Mouse (Mus musculus) kidney, embryonic 14.5 days (tissue): ENCODE data around the gene Ccm2. TPM values are rescaled to one million over a fixed set of nuclear protein-coding genes. Genes with fewer than 3 reads are reported as not detected.

Experiments
- ATAC-seq: fragments of 200-750 bp; cut with Nextera tagmentation; 2 replicates; pipeline ENCODE4 v1.8.0; 2017; ENCODE audit warnings: moderate number of reproducible peaks, mild to moderate bottlenecking, moderate TSS enrichment, moderate library complexity; ENCODE audit not compliant: low FRiP score, low TSS enrichment
- H3K27ac ChIP-seq: fragments of 300-500 bp; sonication (generic); 2 replicates; pipeline ENCODE4 v1.5.1; 2014; ENCODE audit warnings: low read depth, mild to moderate bottlenecking, low read length, moderate library complexity, mixed read lengths
- H3K27me3 ChIP-seq: fragments of 300-500 bp; sonication (generic); 2 replicates; pipeline ENCODE4 v1.6.1; 2014; ENCODE audit warnings: mild to moderate bottlenecking, low read length; ENCODE audit not compliant: control insufficient read depth, insufficient read depth
- H3K36me3 ChIP-seq: fragments of 300-500 bp; sonication (generic); 2 replicates; pipeline ENCODE4 v1.6.1; 2014; ENCODE audit warnings: low read length, mixed read lengths; ENCODE audit not compliant: control insufficient read depth, insufficient read depth
- H3K4me1 ChIP-seq: fragments of 300-500 bp; sonication (generic); 2 replicates; pipeline ENCODE4 v1.6.1; 2014; ENCODE audit warnings: low read length, mixed read lengths; ENCODE audit not compliant: control insufficient read depth, insufficient read depth
- H3K4me2 ChIP-seq: fragments of 300-500 bp; sonication (generic); replicated peaks from 2 replicates; pipeline ENCODE4 v1.6.1; 2014; ENCODE audit warnings: low read depth, mild to moderate bottlenecking, low read length
- H3K4me3 ChIP-seq: fragments of 300-500 bp; sonication (generic); 2 replicates; pipeline ENCODE4 v1.5.1; 2014; ENCODE audit warnings: mild to moderate bottlenecking, low read length
- H3K9ac ChIP-seq: fragments of 300-500 bp; sonication (generic); 2 replicates; pipeline ENCODE4 v1.6.1; 2014; ENCODE audit warnings: low read depth, mild to moderate bottlenecking, low read length, moderate library complexity
- H3K9me3 ChIP-seq: fragments of 300-500 bp; sonication (generic); 2 replicates; pipeline ENCODE4 v1.6.1; 2016; ENCODE audit warnings: low read length; ENCODE audit not compliant: control insufficient read depth
- WGBS: fragments of 180-500 bp; shearing (Covaris S2); extraction: QIAGEN DNeasy Blood & Tissue Kit; methylation state at CpG from one replicate; pipeline ENCODE4 v1.1.7; 2014; 5-methylcytosine and 5-hydroxymethylcytosine counted together
- polyA plus RNA-seq: library from polyadenylated mRNA; unstranded; fragments of >200 nt; fragmentation: Nextera tagmentation; extraction: Ambion mirVana; gene quantifications from 2 replicates; pipeline ENCODE4 v1.2.1, GENCODE M21; 2014

Ccm2 gene
- polyA plus RNA-seq, 1 experiment from 2014 or later: 94.4 TPM

DNA sequence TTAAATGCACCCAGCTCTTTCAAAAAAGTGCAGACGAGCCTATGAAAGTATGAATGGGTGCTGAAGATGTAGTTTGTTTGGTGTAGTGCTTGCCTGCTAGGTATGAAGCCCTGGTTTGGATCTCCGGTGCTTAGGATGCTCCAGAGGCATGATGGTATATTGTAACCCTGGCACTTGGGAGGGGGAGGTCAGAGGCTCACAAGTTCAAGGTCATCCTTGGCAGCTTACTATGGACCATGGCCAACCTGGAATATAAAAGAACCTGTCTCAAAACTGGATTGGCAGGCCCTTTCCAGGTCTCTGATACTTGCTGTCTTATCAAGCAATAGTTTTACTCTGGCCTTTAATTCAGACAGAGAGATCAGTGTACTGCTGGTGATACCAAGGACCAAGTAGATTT is 3.1 kb downstream of the Ccm2 start:
- no peak for ATAC-seq
- no peak overlapping the region for H3K9ac ChIP-seq

GRCm38 (mm10) chr11:6550201-6550600 is 3.5 kb downstream of the Ccm2 start:
- Histone ChIP-seq H3K27me3 (no peaks in the 10 kb centered on the region), H3K4me2 (no peak overlapping the region), H3K36me3 (peaks cover 3% of the 10 kb centered on the region; the same call in 1 of the 2 replicates), H3K9ac (no peak overlapping the region), H3K9me3 (no peaks in the 10 kb centered on the region), H3K4me1 (peaks cover 7% of the 10 kb centered on the region; the same call in 1 of the 2 replicates), H3K27ac (no peak overlapping the region), H3K4me3 (no peak overlapping the region)
- 94% methylated on average over 3 of the region's 3 CpGs for WGBS
- ATAC-seq: no peak

More for the DNA sequence above, 3.1 kb downstream of the Ccm2 start:
- peaks cover 3% of the 10 kb centered on the region; the same call in 1 of the 2 replicates for H3K36me3 ChIP-seq
- WGBS: 92% methylated on average over 2 of the region's 2 CpGs
- H3K27me3 ChIP-seq: no peaks in the 10 kb centered on the region
- no peak overlapping the region for H3K4me3 ChIP-seq
- no peak overlapping the region for H3K4me2 ChIP-seq
- peaks cover 7% of the 10 kb centered on the region; the same call in 1 of the 2 replicates for H3K4me1 ChIP-seq
- no peak overlapping the region for H3K27ac ChIP-seq
- no peaks in the 10 kb centered on the region for H3K9me3 ChIP-seq

DNA sequence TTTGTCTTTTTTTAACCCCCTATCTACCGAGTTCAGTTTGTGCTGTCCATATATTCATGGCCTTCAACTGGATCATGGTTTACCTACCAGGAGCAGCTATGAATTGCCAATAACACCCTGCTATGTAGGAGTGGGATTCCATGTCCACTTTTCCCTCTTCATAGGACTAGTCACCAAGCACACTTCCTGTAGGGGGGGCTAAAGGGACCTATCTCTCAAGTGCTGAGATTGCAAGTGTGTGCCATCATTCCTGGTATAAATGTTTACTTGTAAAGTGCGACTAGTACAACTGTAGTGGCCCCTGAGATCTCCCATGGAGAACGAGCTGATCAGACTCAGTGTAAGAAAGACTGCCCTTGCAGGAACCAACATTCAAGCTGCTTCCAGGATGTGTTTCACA is 11.5 kb downstream of the Ccm2 start:
- H3K27ac ChIP-seq: no peak overlapping the region
- H3K9ac ChIP-seq: no peak overlapping the region
- H3K36me3 ChIP-seq: peaks cover 6% of the 10 kb centered on the region; the same call in 1 of the 2 replicates
- H3K9me3 ChIP-seq: no peaks in the 10 kb centered on the region
- ATAC-seq: no peak
- no peaks in the 10 kb centered on the region for H3K27me3 ChIP-seq
- 86% methylated on average over 3 of the region's 3 CpGs for WGBS
- no peak overlapping the region for H3K4me3 ChIP-seq
- H3K4me1 ChIP-seq: no peaks in the 10 kb centered on the region
- no peak overlapping the region for H3K4me2 ChIP-seq

DNA sequence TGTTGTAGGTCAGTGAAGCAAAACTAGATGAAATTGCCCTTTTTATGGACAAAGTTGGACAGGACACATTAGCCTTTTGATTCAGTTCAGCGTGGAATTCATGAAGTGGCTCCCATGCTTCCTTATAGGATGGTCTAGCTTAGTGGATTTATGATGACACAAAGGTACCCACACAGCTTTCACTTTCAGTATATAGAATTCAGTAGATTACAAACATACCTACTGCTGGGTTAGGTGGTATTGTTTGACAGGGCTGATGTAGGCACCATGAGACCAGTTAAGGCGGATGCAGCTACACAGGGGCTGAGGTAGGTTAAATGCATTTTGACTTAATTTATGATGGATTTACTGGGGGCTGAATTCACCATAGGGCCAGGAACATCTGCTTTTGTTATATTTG is 13.3 kb downstream of the Ccm2 start:
- 87% methylated on average over 2 of the region's 2 CpGs for WGBS
- Histone ChIP-seq H3K27ac (no peak overlapping the region), H3K4me1 (no peaks in the 10 kb centered on the region)

GRCm38 (mm10) chr11:6560655-6561360 is 14.1 kb downstream of the Ccm2 start:
- Histone ChIP-seq H3K4me1 (no peaks in the 10 kb centered on the region), H3K36me3 (peaks cover 10% of the 10 kb centered on the region; the same call in 1 of the 2 replicates), H3K9ac (no peak overlapping the region), H3K4me2 (no peak overlapping the region), H3K27ac (peak overlapping the region; percentile 0; the same call in 1 of the 2 replicates), H3K4me3 (no peak overlapping the region), H3K9me3 (no peaks in the 10 kb centered on the region), H3K27me3 (no peaks in the 10 kb centered on the region)
- 85% methylated on average over 13 of the region's 13 CpGs for WGBS
- ATAC-seq: no peak

More for the DNA sequence above, 13.3 kb downstream of the Ccm2 start:
- Histone ChIP-seq H3K27me3 (no peaks in the 10 kb centered on the region), H3K36me3 (peaks cover 10% of the 10 kb centered on the region; the same call in 1 of the 2 replicates), H3K9ac (no peak overlapping the region), H3K4me3 (no peak overlapping the region), H3K4me2 (no peak overlapping the region), H3K9me3 (no peaks in the 10 kb centered on the region)
- ATAC-seq: no peak

DNA sequence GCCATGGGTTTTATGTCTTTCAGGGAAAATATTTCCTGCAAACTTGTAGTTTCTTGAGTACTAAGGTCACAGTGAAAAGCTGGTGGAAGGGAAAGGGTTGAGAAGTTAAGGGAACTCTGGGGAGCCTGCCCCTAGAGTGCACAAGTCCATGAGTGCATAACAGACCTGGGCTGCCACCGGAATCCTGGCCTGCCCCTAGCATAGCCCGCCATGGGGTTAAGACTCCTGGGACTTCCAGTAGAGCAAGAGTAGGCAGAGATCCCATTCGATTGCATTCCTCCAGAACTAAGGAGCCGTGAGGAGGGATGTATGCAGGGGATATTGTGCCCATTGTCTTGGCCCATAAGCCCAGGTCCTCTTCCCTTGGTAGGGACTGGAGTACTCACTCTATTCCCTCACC is 14.8 kb downstream of the Ccm2 start:
- no peak overlapping the region for H3K9ac ChIP-seq
- H3K27ac ChIP-seq: no peak overlapping the region
- no peak overlapping the region for H3K4me3 ChIP-seq
- no peak for ATAC-seq
- WGBS: 85% methylated on average over 4 of the region's 4 CpGs
- H3K4me2 ChIP-seq: no peak overlapping the region
- H3K36me3 ChIP-seq: peaks cover 10% of the 10 kb centered on the region; the same call in 1 of the 2 replicates
- H3K4me1 ChIP-seq: no peaks in the 10 kb centered on the region
- no peaks in the 10 kb centered on the region for H3K9me3 ChIP-seq
- no peaks in the 10 kb centered on the region for H3K27me3 ChIP-seq

- Histone ChIP-seq H3K4me2 (no peak overlapping the region), H3K36me3 (peaks cover 5% of the 10 kb centered on the region; the same call in 1 of the 2 replicates), H3K4me3 (no peak overlapping the region), H3K9me3 (no peaks in the 10 kb centered on the region), H3K27ac (no peak overlapping the region), H3K27me3 (no peaks in the 10 kb centered on the region), H3K9ac (no peak overlapping the region), H3K4me1 (no peaks in the 10 kb centered on the region)
- ATAC-seq: no peak
- 85% methylated on average over 6 of the region's 6 CpGs for WGBS
Observed at GRCm38 (mm10) chr11:6562359-6562758, 15.7 kb downstream of the Ccm2 start.

DNA sequence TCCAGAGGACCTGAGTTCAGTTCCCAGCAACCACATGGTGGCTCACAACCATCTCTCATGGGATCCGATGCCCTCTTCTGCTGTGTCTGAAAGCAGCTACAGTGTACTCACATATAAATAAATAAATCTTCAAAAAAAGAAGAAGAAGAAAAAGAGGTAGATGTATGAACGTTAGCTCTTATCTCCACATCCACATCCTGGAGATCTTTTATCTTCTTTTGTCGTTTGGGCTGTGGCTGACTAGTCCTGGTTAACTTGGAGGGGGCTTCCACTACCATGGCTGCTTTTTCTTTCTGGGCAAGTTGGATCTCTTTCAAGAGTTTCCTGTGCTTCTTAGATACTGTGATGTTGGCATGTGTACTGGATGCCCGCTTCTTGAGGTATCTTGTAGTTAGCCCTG is 16.5 kb downstream of the Ccm2 start:
- Histone ChIP-seq H3K4me3 (no peak overlapping the region), H3K36me3 (peaks cover 8% of the 10 kb centered on the region; the same call in 1 of the 2 replicates), H3K9ac (no peak overlapping the region), H3K4me2 (no peak overlapping the region), H3K4me1 (no peaks in the 10 kb centered on the region), H3K27ac (no peak overlapping the region), H3K27me3 (no peaks in the 10 kb centered on the region), H3K9me3 (no peaks in the 10 kb centered on the region)
- WGBS: 90% methylated on average over 4 of the region's 4 CpGs
- ATAC-seq: no peak

DNA sequence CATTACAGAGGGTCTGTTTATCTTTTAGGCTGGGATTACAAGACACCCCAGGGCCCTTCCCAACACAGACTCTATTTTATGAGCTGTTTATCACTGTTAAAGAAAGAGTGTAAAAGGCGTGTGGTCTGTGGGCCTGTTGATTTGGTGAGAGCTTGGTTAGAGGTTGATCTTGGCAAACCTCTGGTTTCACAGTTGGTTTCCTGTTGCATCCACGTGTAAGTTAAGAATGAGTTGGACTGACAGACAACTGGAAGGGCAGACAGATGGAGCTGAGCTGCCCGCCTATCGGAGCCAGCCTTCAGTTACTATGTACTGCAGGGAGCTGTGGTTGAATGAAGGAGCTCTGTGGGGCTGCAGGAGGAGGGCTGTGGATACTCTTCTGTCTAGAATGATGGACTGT is 19.8 kb downstream of the Ccm2 start:
- H3K27me3 ChIP-seq: no peaks in the 10 kb centered on the region
- H3K27ac ChIP-seq: no peak overlapping the region
- ATAC-seq: no peak
- no peak overlapping the region for H3K4me2 ChIP-seq
- no peak overlapping the region for H3K9ac ChIP-seq
- H3K36me3 ChIP-seq: peaks cover 21% of the 10 kb centered on the region
- H3K4me1 ChIP-seq: no peaks in the 10 kb centered on the region
- H3K9me3 ChIP-seq: no peaks in the 10 kb centered on the region
- WGBS: 73% methylated on average over 4 of the region's 4 CpGs
- no peak overlapping the region for H3K4me3 ChIP-seq
